Mouse (Mus musculus) MN1 (cell line): Measurements from ENCODE around the gene Ramp1.

Experiments
- DNase-seq: peaks from one replicate; pipeline ENCODE4 v3.0.0-alpha.2; 2016; ENCODE audit warnings: low spot score

Gene Ramp1

DNA sequence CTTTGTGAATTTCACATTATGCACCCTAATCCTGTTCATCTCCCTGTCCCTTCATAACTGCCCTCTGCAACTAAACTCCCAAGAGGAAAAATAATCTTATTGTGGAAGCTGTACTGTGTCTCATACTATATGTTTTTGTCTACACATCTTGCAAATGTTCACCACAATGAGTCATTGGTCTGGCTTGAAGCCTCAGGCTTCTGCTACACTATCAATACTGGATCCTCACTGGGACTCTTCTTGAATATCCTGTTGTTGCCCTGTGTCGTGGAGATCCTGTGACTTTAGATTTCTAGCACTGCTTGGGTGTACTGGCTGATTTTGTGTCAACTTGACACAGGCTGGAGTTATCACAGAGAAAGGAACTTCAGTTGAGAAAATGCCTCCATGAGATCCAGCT lies 60.2 kb downstream of the Ramp1 start:
- no peak for DNase-seq

DNA sequence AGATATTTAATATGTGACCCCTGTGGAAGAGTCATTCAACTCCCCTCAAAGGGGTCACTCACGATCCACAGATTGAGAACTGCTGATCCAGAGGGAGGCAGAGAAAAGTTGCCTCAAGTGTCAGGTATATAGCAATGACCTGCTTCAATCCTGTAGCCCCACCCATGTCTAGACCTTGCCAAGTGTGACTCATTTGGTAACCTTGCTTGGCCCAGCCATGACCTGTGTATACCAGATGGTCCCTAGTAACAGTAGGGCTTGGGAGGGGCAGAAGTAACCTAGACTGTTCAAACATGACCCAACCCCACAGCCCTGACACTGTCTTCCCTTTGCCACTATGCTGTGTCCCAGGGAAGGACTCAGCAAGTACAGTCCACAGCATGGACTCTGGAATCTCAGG lies 61.1 kb downstream of the Ramp1 start:
- no peak for DNase-seq

DNA sequence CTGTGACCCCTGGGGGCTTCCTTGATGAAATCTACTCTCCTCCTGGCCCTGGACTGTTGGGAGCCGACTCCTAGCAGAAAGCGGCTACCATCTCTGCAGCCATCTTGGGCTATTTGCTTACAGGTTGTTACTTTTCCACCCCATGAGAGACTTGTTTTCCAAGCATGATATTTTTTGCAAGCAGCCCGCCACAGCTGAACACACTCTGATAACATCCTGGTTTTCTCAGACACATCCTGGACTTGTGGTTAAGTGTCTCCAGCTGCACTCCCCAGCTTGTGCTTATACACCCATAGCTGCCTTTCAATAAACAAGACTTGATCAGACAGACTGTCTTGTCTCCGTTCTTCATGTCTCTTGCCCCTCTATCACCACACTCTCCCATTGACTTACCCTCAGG lies 61.6 kb downstream of the Ramp1 start:
- DNase-seq = no peak

DNA sequence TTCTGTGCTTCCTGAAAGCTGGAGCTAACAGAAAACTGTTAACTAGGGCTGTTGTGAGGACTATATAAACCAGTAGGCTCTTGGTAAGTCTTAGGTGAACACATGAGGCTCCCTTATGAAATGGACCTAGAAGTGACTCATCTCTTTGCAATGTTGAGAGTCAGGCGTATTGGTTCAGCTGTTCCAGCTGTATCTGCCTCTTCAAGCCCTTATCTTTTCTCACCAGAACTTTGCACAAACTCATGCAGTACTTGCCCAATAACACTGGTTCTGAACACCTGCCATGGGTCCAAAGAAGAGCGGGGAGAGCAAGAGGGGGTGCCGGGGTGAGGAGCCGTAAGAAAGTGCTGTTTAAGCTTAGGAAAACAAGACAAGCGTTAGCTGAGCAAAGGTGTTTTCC lies 68.6 kb downstream of the Ramp1 start:
- DNase-seq = no peak

DNA sequence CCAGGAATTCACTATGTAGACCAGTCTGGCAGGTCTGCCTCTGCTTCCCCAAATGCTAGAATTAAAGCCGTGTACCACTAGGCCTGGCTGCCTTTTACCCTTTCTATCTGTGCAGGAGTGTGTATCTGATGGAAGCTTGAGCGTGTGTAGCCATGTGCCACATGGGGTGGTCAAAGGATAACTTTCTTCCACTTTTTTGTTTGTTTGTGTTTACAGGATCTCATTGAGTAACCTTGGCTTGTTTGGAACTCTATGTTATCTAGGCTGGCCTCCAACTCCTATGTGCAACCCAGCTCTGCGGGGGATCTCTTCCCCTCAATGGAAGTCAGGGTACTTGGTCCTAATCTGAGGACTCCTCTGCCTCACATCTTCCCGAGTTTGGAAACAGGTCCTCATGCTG lies 69.3 kb downstream of the Ramp1 start:
- no peak for DNase-seq

DNA sequence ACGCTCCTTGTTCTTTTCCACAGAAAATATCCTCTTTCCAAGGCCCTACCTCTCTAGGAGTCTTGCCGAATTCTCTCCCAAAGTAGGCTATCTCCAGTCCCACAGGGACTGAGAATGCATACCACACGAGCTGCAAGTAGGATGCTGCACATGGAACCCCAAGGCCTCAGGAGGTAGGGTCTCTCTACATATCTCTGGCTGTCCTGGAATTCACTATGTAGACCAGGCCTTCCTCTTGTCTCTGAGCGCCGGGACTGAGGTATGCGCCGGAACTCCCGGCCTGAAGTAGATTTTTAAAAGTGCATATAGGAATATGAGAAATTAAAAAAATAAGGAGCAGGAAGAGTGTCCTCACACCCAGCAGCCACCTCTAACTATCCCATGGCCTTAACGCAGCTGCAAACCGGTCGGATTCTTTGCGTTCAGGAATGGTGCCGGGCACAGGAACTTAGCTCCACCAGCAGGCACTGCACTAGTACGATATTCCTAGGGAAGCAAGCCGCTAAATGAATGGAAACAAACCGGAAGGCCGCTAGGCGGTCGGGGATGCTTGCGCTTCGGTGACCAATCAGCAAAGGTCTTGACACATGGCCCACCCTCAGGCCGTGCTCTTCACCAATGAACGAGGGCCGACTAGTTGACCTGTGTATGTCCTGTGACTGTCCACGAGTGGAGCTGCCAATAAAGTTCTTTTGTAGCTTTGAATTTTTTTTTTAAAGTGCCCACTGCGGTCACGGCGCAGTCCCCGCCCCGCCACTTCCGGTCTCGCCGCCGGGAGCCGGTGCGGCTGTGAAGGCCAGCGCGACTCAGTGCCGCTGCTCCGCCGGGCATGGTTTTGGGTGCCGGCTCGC lies 70.2 kb downstream of the Ramp1 start, which contains the start of gene Ube2f:
Gene Ube2f (plus strand): TSS at position 741 of the 851 bp plus-strand sequence.
- peak; percentile 98 for DNase-seq

DNA sequence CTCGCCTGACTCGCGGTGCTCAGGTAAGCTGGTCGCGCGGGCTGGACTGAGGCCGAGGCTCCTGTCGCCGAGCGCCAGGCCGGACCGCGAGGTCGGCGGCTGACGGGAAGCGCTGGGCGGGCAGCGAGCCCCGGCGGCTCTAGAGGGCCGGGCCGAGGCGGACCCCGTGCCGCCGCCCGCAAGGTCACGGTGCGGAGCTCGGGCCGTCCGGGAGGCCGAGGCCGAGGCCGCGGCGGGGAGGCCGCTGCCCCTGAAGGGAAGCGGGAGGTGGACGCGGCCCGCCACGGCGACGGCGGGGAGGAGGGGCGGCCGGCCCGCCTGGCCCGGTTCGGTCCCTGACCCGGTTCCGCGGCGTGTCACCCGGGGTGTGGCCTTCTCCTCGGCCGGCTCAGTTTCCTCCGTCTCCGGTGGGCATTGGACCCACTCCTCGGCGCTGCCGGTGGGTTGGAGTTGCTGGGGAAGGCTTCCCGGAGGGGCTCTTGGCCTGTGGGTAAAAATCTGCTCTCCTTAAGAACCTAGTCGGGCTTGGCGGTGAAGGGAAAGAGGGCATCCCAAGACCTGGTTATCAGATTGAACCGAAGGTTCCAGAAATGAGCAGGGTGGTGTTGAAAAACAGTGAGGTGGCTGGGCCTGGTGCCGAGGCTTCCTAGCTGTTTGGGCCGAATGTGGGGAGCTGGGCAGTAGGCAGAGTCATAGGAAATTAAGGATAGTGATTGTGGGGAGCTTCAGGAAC lies 71.0 kb downstream of the Ramp1 start:
- peak; percentile 30 for DNase-seq

DNA sequence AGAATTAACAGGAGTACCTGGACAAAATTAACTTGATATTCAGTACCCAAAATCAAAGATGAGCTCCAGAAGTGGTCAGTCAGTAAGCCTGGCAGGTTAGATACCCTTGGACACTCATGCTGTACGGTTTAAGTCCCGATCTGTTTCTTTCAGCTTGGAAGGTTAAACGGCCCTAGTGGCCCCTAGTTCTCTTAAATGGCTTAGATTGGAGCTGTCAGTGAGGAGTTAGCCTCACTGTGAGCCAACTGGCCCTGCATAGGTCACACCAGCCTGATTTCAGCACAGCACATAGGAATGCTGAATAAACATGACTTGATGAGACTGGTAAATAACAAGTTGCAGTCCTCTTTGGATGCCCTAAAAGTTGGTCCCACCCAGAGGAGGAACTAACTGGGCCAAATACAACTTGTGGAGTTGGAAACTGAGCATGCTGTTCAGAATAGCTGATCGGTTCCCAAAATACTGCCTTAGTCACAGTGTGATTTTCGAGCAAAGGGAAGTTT lies 71.6 kb downstream of the Ramp1 start:
- peak; percentile 10 for DNase-seq

DNA sequence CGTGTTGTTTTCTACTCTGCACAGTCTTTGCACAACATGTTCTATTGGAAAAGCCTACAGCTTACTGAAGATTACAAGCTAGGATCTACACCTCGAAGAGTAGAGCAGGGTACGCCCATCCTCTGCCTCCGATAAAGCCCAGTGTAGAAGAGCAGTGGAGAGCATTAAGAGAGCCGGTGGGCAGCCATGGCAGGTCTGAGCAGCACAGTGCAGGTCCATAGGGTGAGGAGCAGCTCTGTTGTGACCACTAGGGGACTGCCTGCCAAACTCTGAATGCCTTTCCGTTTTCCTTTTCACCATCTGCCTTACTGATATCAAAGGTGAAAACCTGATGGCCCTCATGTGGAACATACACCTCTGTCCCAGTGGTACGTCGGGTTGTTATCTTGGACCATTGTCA lies 72.3 kb downstream of the Ramp1 start:
- peak; percentile 16 for DNase-seq

DNA sequence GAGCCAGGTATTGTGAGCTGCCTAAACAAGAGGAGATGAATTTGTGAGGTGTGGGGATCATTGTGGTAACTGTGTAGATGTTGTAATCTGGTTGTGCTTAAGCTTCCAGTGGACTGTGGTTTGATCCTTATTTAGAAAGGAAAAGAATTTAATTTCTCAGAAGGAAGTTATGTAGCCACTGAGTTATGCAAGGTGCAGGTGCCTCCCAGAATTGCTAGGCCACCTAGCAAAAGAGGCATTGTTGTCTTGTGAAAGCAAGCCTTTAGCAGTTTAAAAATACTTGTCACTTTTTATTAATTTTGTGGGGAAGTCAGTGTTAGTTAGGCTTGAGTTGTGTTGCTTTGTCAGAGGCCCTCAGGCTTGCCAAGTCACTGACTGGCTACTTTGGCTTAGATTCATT lies 78.3 kb downstream of the Ramp1 start:
- no peak for DNase-seq

DNA sequence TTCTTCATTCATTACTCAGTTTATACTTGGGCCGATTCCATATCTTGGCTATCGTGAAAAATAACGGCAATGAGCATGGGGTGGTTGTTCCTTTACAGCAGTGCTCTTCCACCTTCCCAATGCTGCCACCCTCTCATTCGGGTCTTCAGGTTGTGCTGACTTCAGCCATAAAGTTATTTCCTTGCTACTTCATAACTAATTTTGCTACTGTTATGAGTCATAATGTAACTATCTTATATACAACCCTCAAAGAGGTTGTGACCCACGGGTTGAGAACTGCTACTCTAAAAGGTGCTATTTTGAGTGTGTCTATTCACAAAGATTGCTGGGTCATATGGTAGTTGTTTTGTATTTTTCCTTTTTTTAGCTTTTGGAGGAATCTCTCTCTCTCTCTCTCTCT lies 80.2 kb downstream of the Ramp1 start:
- no peak for DNase-seq

DNA sequence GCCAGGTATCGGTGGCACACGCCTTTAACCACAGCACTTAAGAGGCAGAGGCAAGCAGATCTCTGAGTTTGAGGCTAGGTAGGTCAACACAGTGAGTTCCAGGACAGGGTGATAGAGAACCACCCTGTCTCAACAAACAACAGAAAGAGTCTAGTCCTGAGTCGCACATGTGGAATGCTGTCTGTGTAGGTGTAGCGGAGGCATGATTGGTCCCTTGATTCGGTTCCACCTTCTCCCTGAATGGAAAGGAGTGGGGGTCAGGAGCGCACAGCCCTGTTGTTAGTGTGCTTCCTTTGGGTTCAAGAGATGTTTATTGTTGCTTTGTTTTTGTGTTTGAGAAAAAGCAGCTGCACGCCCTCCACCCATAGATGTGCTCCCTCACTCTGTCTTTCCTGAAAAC lies 82.9 kb downstream of the Ramp1 start:
- no peak for DNase-seq

DNA sequence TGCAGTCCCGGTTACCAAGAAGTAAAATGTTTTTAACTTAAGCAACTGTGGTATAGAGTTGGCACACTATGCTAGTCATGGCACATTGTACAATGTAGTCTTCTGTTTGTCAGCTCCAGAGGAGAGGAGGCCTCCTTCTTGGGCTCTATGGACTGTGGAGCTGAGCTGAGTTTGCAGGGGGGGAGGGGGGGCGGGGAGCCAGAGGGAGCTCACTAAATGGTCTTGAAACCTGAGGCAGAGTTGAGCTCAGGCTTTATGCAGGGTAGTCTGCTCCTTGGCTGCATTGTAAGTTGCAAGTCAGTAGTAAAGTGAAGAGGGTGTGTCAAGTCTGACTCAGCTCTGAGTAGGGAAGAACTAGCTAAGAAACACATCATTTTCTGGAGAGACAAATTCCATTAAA lies 92.6 kb downstream of the Ramp1 start:
- DNase-seq = no peak
